Mouse (Mus musculus) neural tube, embryonic 13.5 days (tissue): ENCODE results near the gene Oasl1. TPM values are rescaled to one million over a fixed set of nuclear protein-coding genes. Genes with fewer than 3 reads are reported as not detected.

Experiments
- ATAC-seq: fragments of 200-750 bp; cut with Nextera tagmentation; 2 replicates; pipeline ENCODE4 v1.8.0; 2017; ENCODE audit warnings: low read depth, mild to moderate bottlenecking, moderate TSS enrichment, moderate library complexity
- H3K27ac ChIP-seq: fragments of 300-500 bp; sonication (generic); replicated peaks from 2 replicates; pipeline ENCODE4 v1.5.1; 2015; ENCODE audit warnings: moderate library complexity, mild to moderate bottlenecking, inconsistent platforms
- H3K27me3 ChIP-seq: fragments of 300-500 bp; sonication (generic); 2 replicates; pipeline ENCODE4 v1.6.1; 2015; ENCODE audit warnings: mild to moderate bottlenecking, inconsistent platforms
- H3K36me3 ChIP-seq: fragments of 300-500 bp; sonication (generic); 2 replicates; pipeline ENCODE4 v1.6.1; 2015; ENCODE audit warnings: mild to moderate bottlenecking, inconsistent platforms
- H3K4me1 ChIP-seq: fragments of 300-500 bp; sonication (generic); replicated peaks from 2 replicates; pipeline ENCODE4 v1.6.1; 2015; ENCODE audit warnings: inconsistent platforms
- H3K4me2 ChIP-seq: fragments of 300-500 bp; sonication (generic); 2 replicates; pipeline ENCODE4 v1.6.1; 2015; ENCODE audit warnings: inconsistent platforms, mild to moderate bottlenecking, moderate library complexity
- H3K4me3 ChIP-seq: fragments of 300-500 bp; sonication (generic); 2 replicates; pipeline ENCODE4 v1.5.1; 2015; ENCODE audit warnings: mild to moderate bottlenecking, inconsistent platforms
- H3K9ac ChIP-seq: fragments of 300-500 bp; sonication (generic); 2 replicates; pipeline ENCODE4 v1.6.1; 2015; ENCODE audit warnings: moderate library complexity, mild to moderate bottlenecking, inconsistent platforms
- H3K9me3 ChIP-seq: fragments of 300-500 bp; sonication (generic); 2 replicates; pipeline ENCODE4 v1.6.1; 2016; ENCODE audit warnings: inconsistent platforms
- WGBS: fragments of 180-500 bp; shearing (Covaris S2); methylation state at CpG from one replicate; pipeline ENCODE4 v1.1.7; 2015; 5-methylcytosine and 5-hydroxymethylcytosine counted together
- polyA plus RNA-seq: library from polyadenylated mRNA; unstranded; fragments of >200 nt; fragmentation: Nextera tagmentation; extraction: Ambion mirVana; gene quantifications from 2 replicates; pipeline ENCODE4 v1.2.1, GENCODE M21; 2015

Oasl1 gene
- polyA plus RNA-seq, 1 experiment from 2014 or later: 0.50 TPM

DNA sequence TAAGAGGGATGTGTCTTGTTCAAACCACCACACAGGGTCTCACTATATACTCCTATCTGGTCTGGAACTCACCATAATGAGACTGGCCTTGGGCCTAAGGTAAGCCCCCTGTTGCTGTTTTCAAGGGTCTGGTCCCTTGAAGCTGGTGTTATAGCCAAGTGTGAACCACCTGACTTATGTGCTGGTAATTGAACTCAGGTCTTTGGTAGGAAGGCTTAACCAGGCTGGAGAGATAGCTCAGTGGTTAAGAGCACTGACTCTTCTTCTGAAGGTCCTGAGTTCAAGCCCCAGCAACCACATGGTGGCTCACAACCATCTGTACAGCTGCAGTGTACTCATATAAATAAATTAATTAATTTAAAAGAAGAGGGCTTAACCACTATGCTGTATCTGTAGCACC lies 53.9 kb downstream of the Oasl1 start:
- H3K4me1 ChIP-seq: peaks cover 17% of the 10 kb centered on the region
- ATAC-seq: no peak
- H3K4me2 ChIP-seq: no peak overlapping the region
- H3K4me3 ChIP-seq: no peak overlapping the region
- H3K36me3 ChIP-seq: no peaks in the 10 kb centered on the region
- H3K9me3 ChIP-seq: no peaks in the 10 kb centered on the region
- no peak overlapping the region for H3K27ac ChIP-seq
- H3K9ac ChIP-seq: no peak overlapping the region
- H3K27me3 ChIP-seq: 0 out of 2 replicates have a peak, but pooled peaks cover 4% of the 10 kb centered on the region

DNA sequence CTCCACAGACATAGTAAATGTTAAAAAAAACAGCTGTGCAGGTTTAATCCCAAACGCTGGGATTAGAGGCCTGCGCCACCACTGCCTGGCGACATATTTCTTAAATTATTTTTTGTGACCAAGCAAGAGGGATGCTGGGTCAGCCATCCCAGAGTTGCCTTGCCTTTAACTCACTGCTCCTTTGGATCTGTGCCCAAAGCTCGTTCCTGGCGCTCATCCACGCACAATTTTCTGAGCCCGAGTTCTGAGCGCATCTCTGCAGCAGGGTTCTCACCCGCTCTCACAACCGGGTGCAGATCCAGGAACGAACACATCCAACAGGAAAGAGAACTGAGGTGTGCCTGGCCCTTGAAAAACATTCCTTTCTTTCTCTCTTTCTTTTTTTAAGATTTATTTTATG lies 55.4 kb downstream of the Oasl1 start:
- 66% methylated on average over 11 of the region's 11 CpGs for WGBS
- Histone ChIP-seq H3K27ac (no peak overlapping the region), H3K4me1 (peaks cover 17% of the 10 kb centered on the region), H3K27me3 (0 out of 2 replicates have a peak, but pooled peaks cover 4% of the 10 kb centered on the region), H3K4me3 (no peak overlapping the region), H3K4me2 (no peak overlapping the region), H3K36me3 (no peaks in the 10 kb centered on the region), H3K9ac (no peak overlapping the region), H3K9me3 (no peaks in the 10 kb centered on the region)
- ATAC-seq: no peak

DNA sequence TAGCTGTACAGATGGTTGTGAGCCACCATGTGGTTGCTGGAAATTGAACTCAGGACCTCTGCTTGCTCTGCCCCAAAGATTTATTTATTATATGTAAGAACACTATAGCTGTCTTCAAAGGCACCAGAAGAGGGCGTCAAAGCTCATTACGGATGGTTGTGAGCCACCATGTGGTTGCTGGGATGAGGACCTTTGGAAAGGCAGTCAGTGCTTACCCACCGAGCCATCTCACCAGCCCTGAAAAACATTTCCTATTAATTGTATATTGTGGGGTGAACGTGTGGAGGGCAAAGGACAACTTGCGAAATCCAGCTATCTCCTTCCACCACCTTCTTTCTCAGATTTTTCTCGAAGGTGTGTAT lies 55.8 kb downstream of the Oasl1 start:
- no peak overlapping the region for H3K27ac ChIP-seq
- H3K4me3 ChIP-seq: peak overlapping the region; percentile 34
- no peaks in the 10 kb centered on the region for H3K9me3 ChIP-seq
- no peak for ATAC-seq
- H3K9ac ChIP-seq: peak overlapping the region; percentile 44; the same call in 1 of the 2 replicates
- H3K4me2 ChIP-seq: peak overlapping the region; percentile 71
- no peaks in the 10 kb centered on the region for H3K36me3 ChIP-seq
- peaks cover 17% of the 10 kb centered on the region for H3K4me1 ChIP-seq
- 0 out of 2 replicates have a peak, but pooled peaks cover 4% of the 10 kb centered on the region for H3K27me3 ChIP-seq
- WGBS: 4% methylated on average over 6 of the region's 6 CpGs

DNA sequence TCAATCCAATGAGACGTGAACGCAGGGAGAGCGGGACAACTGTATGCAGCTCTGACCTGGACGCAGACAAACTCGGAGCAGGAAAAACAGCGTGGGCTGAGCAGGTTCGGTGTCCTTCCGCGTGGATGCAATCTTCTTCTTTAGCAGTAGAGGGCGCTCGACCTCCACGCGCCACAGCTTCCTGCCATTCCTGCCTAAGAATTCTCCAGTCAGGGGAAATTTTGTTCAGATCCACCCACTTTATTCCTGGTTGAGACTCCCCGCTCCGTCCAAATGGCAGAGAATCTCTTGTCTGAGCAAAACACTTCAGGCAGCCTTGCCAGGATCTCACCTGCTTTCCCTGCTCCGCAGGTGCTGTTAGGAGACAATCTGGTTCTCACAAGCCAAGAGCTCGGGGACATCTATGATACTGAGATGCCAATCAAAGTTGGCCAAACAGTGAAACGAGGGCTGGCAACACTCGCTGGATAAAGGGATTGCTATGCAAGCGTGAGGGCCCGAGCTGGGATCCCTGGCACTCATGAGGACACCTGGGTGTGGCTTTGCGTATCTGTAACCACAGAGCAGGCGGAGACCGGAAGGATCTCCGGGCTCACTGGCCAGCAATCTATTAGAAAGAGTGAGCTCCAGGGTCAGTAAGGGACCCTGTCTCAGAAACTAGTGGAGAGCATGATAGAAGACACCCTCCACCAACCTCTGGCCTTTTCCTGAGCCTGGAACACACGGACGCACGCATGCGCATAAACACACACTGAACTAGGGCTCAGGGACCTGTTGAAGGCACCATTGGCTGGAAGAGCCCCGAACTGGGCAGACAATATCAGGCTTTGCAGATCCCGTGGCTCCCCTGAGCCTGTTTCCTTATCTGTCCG lies 56.4 kb downstream of the Oasl1 start:
- Histone ChIP-seq H3K4me2 (peak overlapping the region; percentile 71), H3K36me3 (no peaks in the 10 kb centered on the region), H3K9ac (peak overlapping the region; percentile 49), H3K4me3 (peak overlapping the region; percentile 34), H3K27ac (no peak overlapping the region), H3K4me1 (peaks cover 17% of the 10 kb centered on the region), H3K9me3 (no peaks in the 10 kb centered on the region), H3K27me3 (0 out of 2 replicates have a peak, but pooled peaks cover 4% of the 10 kb centered on the region)
- ATAC-seq: peak; percentile 70
- 6% methylated on average over 32 of the region's 32 CpGs for WGBS

DNA sequence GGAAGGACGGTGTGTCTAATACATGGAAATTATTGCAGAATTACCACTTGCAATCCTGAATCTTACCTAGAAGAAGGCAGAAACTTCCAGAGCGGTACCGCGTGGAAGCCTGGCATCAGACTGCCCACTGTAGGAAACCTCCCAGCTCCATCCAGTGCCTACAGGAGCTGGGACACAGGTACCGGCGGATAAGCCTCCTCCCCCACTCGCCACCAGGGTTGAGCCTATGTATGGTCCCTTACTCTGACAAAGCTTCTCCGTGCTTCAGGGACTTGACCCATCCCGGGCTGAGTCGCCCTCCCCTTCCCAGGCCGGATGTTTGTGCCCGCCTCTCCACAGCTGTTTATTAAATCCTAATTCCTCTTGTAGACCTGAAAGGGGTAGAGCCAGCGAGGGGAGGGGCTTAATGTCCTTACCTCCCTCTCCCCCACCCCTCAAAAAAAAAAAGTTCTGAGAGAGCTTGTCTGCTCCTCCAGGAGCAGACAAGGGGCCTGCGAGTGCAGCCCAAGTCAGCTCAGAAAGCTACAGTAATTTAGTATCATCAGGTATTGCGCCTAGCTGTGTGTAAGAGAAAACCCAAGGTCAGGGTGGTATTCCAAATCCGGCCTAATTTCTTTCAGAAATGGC lies 57.2 kb downstream of the Oasl1 start:
- peak overlapping the region; percentile 71 for H3K4me2 ChIP-seq
- H3K9me3 ChIP-seq: no peaks in the 10 kb centered on the region
- WGBS: 33% methylated on average over 16 of the region's 16 CpGs
- peak overlapping the region; percentile 34 for H3K4me3 ChIP-seq
- no peak overlapping the region for H3K27ac ChIP-seq
- 0 out of 2 replicates have a peak, but pooled peaks cover 4% of the 10 kb centered on the region for H3K27me3 ChIP-seq
- peaks cover 17% of the 10 kb centered on the region for H3K4me1 ChIP-seq
- no peaks in the 10 kb centered on the region for H3K36me3 ChIP-seq
- no peak for ATAC-seq
- no peak overlapping the region for H3K9ac ChIP-seq

DNA sequence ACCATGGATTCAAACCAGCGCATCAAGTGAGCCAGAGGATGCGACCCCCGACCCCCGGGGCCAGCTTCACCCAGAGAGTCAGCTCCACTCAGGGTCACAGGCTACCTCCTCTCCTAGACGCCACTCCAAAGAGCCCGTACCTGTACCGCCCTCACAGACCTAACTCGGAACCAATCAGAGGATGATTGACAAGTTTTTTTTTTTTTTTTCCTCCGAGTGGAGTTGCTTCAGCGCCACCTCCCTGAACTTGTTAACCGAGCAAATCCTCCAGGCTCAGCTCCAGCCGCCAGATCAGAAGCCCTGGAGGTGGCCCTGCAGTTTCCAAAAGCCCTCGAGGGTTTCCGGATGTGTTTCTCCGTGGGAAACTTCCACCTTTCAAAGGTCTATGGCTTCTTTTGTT lies 59.0 kb downstream of the Oasl1 start:
- Histone ChIP-seq H3K27ac (no peak overlapping the region), H3K9me3 (no peaks in the 10 kb centered on the region), H3K27me3 (0 out of 2 replicates have a peak, but pooled peaks cover 4% of the 10 kb centered on the region), H3K4me3 (no peak overlapping the region), H3K36me3 (no peaks in the 10 kb centered on the region), H3K9ac (no peak overlapping the region), H3K4me1 (peaks cover 17% of the 10 kb centered on the region), H3K4me2 (no peak overlapping the region)
- ATAC-seq: no peak
- WGBS: 67% methylated on average over 15 of the region's 15 CpGs

DNA sequence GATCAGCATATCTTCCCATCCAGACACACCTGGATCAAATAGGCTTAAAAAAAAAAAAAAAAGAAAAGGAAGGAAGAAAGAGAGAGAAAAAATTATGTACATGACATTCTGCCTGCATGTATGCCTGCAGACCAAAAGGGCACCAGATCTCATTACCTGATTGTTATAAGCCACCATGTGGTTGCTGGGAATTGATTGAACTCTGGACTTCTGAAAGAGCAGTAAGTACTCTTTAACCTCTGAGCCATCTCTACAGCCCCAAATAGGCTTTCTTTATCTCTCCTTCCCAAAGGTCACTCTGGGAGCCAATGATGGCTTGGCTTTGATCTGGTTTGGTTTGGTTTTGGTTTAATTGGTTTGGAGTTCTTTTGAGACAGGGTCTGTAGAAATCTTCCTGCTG lies 62.0 kb downstream of the Oasl1 start:
- no peaks in the 10 kb centered on the region for H3K36me3 ChIP-seq
- H3K9me3 ChIP-seq: no peaks in the 10 kb centered on the region
- H3K4me1 ChIP-seq: peaks cover 1% of the 10 kb centered on the region
- 0 out of 2 replicates have a peak, but pooled peaks cover 4% of the 10 kb centered on the region for H3K27me3 ChIP-seq
- H3K27ac ChIP-seq: no peak overlapping the region
- ATAC-seq: no peak
- H3K4me3 ChIP-seq: no peak overlapping the region
- H3K9ac ChIP-seq: no peak overlapping the region
- no peak overlapping the region for H3K4me2 ChIP-seq

Other genes starting within 250 kb of the Oasl1 start
- 41.4 and 48.5 TPM in 2 replicates for gene Gltp, start 232.3 kb upstream of the Oasl1 start, polyA plus RNA-seq
- gene Tchp, start 215.5 kb upstream of the Oasl1 start, polyA plus RNA-seq: 18.3 and 19.0 TPM in 2 replicates
- 50.3 and 52.0 TPM in 2 replicates for gene Ankrd13a, start 148.6 kb upstream of the Oasl1 start, polyA plus RNA-seq
- gene Git2, start 147.7 kb upstream of the Oasl1 start, polyA plus RNA-seq: 47.5 and 52.1 TPM in 2 replicates
- 243 and 266 TPM in 2 replicates for gene 1500011B03Rik, start 99.8 kb upstream of the Oasl1 start, polyA plus RNA-seq
- gene 4930519G04Rik, start 69.6 kb upstream of the Oasl1 start, polyA plus RNA-seq: not detected in 2 replicates
- gene Gm9936, start 64.6 kb upstream of the Oasl1 start, polyA plus RNA-seq: 1.3 and 1.4 TPM in 2 replicates
- 3.3 and 5.1 TPM in 2 replicates for gene Oasl2, start 26.3 kb upstream of the Oasl1 start, polyA plus RNA-seq
- 94.9 and 111 TPM in 2 replicates for gene 2210016L21Rik, start 18.9 kb downstream of the Oasl1 start, polyA plus RNA-seq
- 0.10 TPM in 1 of 2 replicates, not detected in the other for gene Hnf1a, start 47.9 kb downstream of the Oasl1 start, polyA plus RNA-seq
- gene Sppl3, start 87.9 kb downstream of the Oasl1 start, polyA plus RNA-seq: 15.7 and 21.3 TPM in 2 replicates
- gene Gm10401, start 175.1 kb downstream of the Oasl1 start, polyA plus RNA-seq: 32.8 and 33.7 TPM in 2 replicates
- gene Acads, start 196.1 kb downstream of the Oasl1 start, polyA plus RNA-seq: 29.1 and 30.6 TPM in 2 replicates
- gene Unc119b, start 211.7 kb downstream of the Oasl1 start, polyA plus RNA-seq: 37.2 and 39.3 TPM in 2 replicates
- 32.1 and 33.5 TPM in 2 replicates for gene Mlec, start 234.9 kb downstream of the Oasl1 start, polyA plus RNA-seq